Mouse (Mus musculus): Measurements from ENCODE around the gene Kidins220.

DNA sequence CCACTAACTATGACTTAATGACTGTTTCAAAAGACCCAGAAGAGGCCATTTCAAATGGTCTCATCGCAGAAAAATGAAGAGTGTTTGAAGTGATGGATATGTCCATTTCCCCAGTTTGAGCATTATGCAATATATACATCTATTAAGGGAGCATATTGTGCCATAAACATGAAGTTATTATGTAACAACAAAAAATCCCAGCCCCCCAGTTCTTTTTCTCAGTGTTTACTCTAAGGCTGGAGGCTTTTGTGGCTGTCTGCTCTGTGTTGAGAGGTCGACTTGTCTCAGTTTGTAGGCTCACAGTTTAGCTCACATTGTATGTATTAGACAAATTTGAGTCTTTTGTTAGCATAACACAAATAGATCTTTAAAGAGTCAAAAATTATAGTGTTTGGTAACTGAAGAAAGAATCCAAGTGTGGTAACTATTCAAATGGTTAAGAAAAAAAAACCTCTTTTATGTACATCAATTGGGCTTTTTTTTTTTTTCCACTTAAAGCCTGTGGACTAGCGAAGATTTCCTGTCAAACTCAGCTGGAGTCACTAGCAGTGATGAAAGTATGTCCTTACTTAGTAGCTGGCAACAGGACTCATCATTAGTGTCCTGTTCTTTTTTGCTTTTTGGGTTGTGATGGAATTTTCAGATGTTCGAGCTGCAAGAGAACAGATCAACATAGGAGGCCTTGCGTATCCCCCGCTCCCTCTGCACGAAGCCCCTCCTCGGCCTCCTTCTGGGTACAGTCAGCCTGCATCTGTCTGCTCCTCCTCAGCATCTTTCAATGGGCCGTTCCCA, 63.2 kb downstream of the Kidins220 start:
- TF ChIP-seq CTCF (IDR thresholded peaks at IDR 0.05; ENCODE audit: low read depth, low read length) (no peak), POLR2A (IDR thresholded peaks at IDR 0.05; ENCODE audit: extremely low read depth, insufficient read depth, low read length) (no peak)

All from liver, adult 2 months (tissue).